Mouse (Mus musculus) right cerebral cortex, adult 18-20 months (tissue): ENCODE results near the gene Trim45.

ENCODE experiments used
- DNase-seq: peaks from one replicate; pipeline ENCODE4 v3.0.0; 2022; ENCODE audit warnings: mixed read lengths

Trim45 gene

GRCm38 (mm10) chr3:100921825-100922505 lies at the start of gene Trim45:
Gene Trim45 (plus strand): TSS chr3:100922202.
- DNase-seq, result peak; percentile 100

DNA sequence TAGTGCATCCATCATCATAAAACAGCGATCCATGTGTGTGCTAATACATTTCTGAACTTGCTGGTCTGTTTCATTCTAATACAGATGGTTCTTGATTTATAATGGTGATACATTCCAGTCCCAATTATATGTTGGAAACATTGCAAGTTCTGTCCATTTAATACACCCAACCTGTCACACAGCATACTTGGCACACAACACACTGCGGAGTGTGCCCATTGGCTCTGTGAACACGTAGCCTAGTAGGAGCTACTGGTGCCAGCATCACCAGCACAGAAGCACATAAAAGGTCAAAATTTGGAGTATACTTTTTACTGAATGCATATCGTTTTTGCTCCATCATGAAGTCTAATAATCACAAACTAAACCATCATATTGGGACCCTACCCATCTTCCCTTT lies 44.9 kb upstream of the Trim45 start:
- DNase-seq, result no peak

- peak; percentile 10 for DNase-seq
These were observed 40.6 kb upstream of the Trim45 start for GRCm38 (mm10) chr3:100881403-100881802.

DNA sequence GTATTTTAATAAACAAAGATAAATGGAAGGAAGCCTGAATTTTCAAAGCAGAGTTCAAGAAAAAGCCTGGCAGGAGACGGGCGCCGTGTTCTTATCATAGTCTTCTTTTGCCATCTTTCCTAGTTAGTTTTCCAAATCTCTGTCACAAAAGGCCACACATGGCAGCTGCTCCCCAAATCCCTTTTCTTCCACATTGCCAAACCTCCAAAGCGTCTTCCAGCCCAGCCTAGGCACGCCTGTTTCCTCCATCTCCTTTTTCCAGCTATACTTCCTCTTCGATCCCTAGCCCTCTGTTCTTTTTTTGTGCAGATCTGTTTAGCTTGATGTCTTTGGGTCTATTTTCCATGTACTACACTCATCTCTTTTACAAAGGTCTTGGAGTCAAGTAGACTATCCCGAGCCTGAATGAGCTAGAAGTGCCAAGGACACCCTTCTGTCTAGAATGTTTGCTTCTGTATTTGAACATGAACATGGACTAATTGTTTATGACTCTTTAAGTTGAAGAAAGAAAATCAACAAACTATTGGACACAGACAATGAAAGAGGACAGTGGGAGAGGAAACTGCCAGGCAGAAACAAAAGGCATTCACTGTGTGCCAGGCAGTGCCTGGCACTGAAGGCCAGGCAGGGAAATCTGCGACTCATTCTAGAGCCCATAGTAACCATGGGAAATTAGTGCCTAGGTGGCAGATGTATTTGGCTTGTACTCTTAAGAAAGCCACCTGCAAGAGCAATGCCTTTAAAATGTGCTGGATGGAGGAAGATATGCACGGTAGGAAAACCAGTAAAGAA lies 40.0 kb upstream of the Trim45 start:
- no peak for DNase-seq

- DNase-seq, result no peak
These were observed 32.8 kb upstream of the Trim45 start for GRCm38 (mm10) chr3:100889234-100889633.

GRCm38 (mm10) chr3:100890406-100890805 lies 31.6 kb upstream of the Trim45 start:
- DNase-seq, result peak; percentile 37

- no peak for DNase-seq
These were observed 29.3 kb upstream of the Trim45 start for GRCm38 (mm10) chr3:100892383-100893335.

GRCm38 (mm10) chr3:100895500-100895899 lies 26.5 kb upstream of the Trim45 start:
- DNase-seq, result no peak

- no peak for DNase-seq
These were observed 15.9 kb upstream of the Trim45 start for GRCm38 (mm10) chr3:100906128-100906527.

GRCm38 (mm10) chr3:100906916-100907315 lies 15.1 kb upstream of the Trim45 start:
- no peak for DNase-seq

GRCm38 (mm10) chr3:100908594-100908993 lies 13.4 kb upstream of the Trim45 start:
- DNase-seq, result no peak

- DNase-seq, result no peak
These were observed 11.4 kb upstream of the Trim45 start for GRCm38 (mm10) chr3:100910621-100911020.

DNA sequence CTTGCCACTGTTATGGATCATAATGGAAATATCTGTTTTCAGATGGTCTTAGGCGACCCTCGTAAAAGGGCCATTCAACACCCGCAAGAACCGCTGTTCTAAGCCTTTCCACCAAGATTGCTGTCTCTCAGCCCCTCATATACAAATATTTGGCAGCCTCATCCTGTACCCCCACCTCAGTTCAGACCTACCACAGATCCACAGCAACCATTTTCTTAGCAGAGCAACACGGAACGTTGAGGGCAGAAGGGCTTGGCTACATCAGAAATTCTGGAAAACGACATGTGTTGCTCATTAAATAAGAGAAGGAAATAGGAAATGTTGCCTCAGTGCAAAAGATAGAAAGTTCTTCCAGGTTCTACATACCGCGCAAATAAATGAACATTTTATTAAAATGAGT lies 11.0 kb upstream of the Trim45 start:
- DNase-seq, result no peak

GRCm38 (mm10) chr3:100911498-100912213 lies 10.3 kb upstream of the Trim45 start:
- DNase-seq, result no peak

DNA sequence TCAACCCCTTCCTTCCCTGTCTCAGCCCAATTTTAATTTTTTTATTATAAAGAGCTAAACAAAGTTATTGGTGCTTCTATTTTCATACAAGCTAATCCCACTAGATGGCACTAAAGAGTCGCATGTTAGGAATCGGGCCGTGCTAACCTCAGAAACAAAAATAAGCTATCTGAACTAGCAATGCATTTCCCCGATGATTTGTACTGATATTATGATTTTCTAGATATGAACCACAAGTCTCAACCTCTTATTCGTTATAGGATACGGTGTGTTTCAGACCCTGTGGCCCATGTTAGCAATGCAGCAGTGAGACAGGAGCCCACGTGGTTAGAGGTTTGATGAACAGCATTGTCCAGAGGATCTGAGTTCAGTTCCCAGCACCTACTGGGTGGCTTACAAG lies 5.2 kb upstream of the Trim45 start:
- no peak for DNase-seq

- no peak for DNase-seq
These were observed 1.3 kb upstream of the Trim45 start for GRCm38 (mm10) chr3:100920611-100921140.

GRCm38 (mm10) chr3:100922506-100923375 lies 739 bp downstream of the Trim45 start:
- no peak for DNase-seq

DNA sequence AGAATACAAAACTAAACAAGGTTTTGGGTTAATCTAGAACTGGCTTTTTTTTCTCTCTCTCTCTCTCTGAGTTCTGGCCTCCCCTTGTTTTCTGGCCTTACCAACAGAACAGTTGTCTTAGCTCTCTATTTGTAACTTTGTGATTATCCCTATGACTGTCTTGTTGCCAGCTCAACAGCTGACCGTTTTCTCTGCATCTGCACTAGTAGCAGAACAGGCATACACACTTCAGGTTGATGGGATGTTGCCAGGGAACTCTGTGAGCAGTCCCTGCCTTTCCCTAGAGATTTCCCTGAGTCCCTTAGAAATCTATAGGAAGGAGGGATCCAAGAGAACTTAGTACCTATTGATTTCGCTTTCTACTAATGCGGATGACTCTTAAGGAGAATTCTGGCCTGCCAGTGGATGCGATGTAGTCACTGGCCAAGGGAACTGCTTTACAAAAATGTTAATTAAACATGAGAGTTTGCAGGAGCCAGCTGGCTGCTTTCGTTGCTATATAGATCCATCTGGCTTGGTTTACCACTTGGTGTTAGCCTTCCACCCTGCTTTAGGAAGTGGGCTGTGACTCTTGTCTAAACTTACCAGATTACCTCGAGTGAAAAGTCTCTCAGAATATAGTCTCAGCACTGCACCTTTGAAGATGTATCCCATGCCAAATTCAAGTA lies 2.2 kb downstream of the Trim45 start:
- no peak for DNase-seq

DNA sequence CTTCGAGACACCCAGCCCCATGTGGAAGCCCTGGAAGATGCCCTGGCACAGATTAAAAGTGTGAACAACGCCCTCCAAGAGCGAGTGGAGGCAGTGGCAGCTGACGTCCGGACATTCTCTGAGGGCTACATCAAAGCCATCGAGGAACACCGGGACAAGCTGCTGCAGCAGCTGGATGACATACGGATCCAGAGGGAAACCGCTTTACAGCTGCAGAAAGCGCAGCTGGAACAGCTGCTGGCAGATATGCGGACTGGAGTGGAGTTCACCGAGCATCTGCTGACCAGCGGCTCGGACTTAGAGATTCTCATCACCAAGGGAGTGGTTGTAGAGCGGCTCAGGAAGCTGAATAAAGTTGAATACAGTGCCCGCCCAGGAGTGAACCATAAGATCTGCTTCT lies 3.2 kb downstream of the Trim45 start:
- DNase-seq, result no peak

- DNase-seq, result no peak
These were observed 9.5 kb downstream of the Trim45 start for GRCm38 (mm10) chr3:100931332-100932076.
